Mouse (Mus musculus): ENCODE measurements around the gene Map2k6. TPM values are rescaled to one million over a fixed set of nuclear protein-coding genes. Genes with fewer than 3 reads are reported as not detected.

Map2k6 gene
- total and polyA plus RNA-seq, 3 experiments, result 0.33 TPM; not detected in 2

DNA sequence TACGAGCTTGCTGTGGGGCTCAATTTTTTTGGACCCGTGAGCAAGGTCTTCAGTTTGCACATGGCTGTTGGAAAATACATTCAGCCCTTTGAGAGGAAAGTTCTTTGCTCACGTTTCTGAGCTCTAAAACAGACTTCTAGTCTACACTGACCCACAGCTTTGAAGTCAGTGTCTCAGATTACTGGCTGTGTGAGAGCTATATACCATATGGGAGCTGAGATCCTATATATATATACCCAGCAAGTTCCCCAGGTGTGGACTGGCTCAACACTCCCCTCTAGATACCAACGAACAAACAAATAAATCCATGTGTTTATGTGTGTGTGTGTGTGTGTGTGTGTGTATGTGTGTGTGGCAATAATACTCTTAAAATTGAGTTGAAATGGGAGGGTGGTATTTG is 83.7 kb downstream of the Map2k6 start:
- ATAC-seq (ENCODE audit: extremely low read depth, insufficient number of reproducible peaks, low FRiP score, poor library complexity, severe bottlenecking) (no peak), DNase-seq (ENCODE audit: low spot score) (no peak)
- no peak for TF ChIP-seq GATA2 (IDR thresholded peaks at IDR 0.05; ENCODE audit: borderline replicate concordance, low read depth, low read length)
- TF ChIP-seq TAL1 (conservative IDR thresholded peaks at IDR 0.05; ENCODE audit: low read depth, low read length), result no peak
- no peak for TF ChIP-seq POLR2AphosphoS5 (IDR thresholded peaks at IDR 0.05; ENCODE audit: insufficient replicate concordance, low read depth, low read length)
- no peak for TF ChIP-seq GATA1 (IDR thresholded peaks at IDR 0.05; ENCODE audit: borderline replicate concordance, low read length)
- TF ChIP-seq CTCF (IDR thresholded peaks at IDR 0.05; ENCODE audit: low read depth, low read length), result no peak
- Histone ChIP-seq H3K9me3 (replicated peaks) (peaks cover 44% of the 10 kb centered on the region), H3K36me3 (replicated peaks) (no peaks in the 10 kb centered on the region), H3K4me3 (ENCODE audit: low read depth, low read length) (no peak overlapping the region), H3K4me1 (ENCODE audit: insufficient read depth, low read depth, low read length) (no peaks in the 10 kb centered on the region), H3K27me3 (ENCODE audit: insufficient read depth, low read length) (no peaks in the 10 kb centered on the region)

- ATAC-seq (ENCODE audit: extremely low read depth, insufficient number of reproducible peaks, low FRiP score, poor library complexity, severe bottlenecking) (no peak), DNase-seq (ENCODE audit: low spot score) (no peak)
- TF ChIP-seq POLR2AphosphoS5 (IDR thresholded peaks at IDR 0.05; ENCODE audit: insufficient replicate concordance, low read depth, low read length), result no peak
- TF ChIP-seq GATA2 (IDR thresholded peaks at IDR 0.05; ENCODE audit: borderline replicate concordance, low read depth, low read length), result no peak
- TF ChIP-seq CTCF (IDR thresholded peaks at IDR 0.05; ENCODE audit: low read depth, low read length), result no peak
- no peak for TF ChIP-seq GATA1 (IDR thresholded peaks at IDR 0.05; ENCODE audit: borderline replicate concordance, low read length)
- no peak for TF ChIP-seq TAL1 (conservative IDR thresholded peaks at IDR 0.05; ENCODE audit: low read depth, low read length)
- peaks cover 44% of the 10 kb centered on the region for H3K9me3 ChIP-seq (replicated peaks)
- no peaks in the 10 kb centered on the region for H3K36me3 ChIP-seq (replicated peaks)
- no peaks in the 10 kb centered on the region for H3K27me3 ChIP-seq (ENCODE audit: insufficient read depth, low read length)
- no peak overlapping the region for H3K4me3 ChIP-seq (ENCODE audit: low read depth, low read length)
- no peaks in the 10 kb centered on the region for H3K4me1 ChIP-seq (ENCODE audit: insufficient read depth, low read depth, low read length)
These were observed 84.2 kb downstream of the Map2k6 start for GRCm38 (mm10) chr11:110483165-110483564.

DNA sequence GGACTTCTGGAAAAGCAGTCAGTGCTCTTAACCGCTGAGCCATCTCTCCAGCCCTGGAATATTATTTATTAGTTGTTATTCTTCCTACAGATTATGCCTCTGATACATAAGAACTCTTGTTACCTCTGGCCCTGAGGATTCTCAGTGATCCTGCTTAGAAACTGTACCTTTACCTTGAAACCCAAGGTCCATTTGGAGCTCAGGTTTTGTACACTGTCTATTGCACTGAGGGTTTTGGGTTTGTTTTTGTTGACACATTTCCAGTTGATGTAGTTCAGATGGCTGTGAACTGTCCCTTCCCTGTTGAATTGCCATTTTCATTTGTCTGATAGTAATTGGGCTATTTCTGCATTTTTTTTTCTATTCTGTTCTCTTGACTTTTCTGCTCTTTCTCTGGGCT is 85.5 kb downstream of the Map2k6 start:
- no peaks in the 10 kb centered on the region for H3K36me3 ChIP-seq (replicated peaks)
- H3K4me3 ChIP-seq (ENCODE audit: low read depth, low read length), result no peak overlapping the region
- DNase-seq (ENCODE audit: low spot score), result no peak
- no peak for ATAC-seq (ENCODE audit: extremely low read depth, insufficient number of reproducible peaks, low FRiP score, poor library complexity, severe bottlenecking)
- peaks cover 43% of the 10 kb centered on the region for H3K9me3 ChIP-seq (replicated peaks)
- H3K27me3 ChIP-seq (ENCODE audit: insufficient read depth, low read length), result no peaks in the 10 kb centered on the region
- TF ChIP-seq GATA2 (IDR thresholded peaks at IDR 0.05; ENCODE audit: borderline replicate concordance, low read depth, low read length) (no peak), POLR2AphosphoS5 (IDR thresholded peaks at IDR 0.05; ENCODE audit: insufficient replicate concordance, low read depth, low read length) (no peak), TAL1 (conservative IDR thresholded peaks at IDR 0.05; ENCODE audit: low read depth, low read length) (no peak), CTCF (IDR thresholded peaks at IDR 0.05; ENCODE audit: low read depth, low read length) (no peak), GATA1 (IDR thresholded peaks at IDR 0.05; ENCODE audit: borderline replicate concordance, low read length) (no peak)
- H3K4me1 ChIP-seq (ENCODE audit: insufficient read depth, low read depth, low read length), result no peaks in the 10 kb centered on the region

DNA sequence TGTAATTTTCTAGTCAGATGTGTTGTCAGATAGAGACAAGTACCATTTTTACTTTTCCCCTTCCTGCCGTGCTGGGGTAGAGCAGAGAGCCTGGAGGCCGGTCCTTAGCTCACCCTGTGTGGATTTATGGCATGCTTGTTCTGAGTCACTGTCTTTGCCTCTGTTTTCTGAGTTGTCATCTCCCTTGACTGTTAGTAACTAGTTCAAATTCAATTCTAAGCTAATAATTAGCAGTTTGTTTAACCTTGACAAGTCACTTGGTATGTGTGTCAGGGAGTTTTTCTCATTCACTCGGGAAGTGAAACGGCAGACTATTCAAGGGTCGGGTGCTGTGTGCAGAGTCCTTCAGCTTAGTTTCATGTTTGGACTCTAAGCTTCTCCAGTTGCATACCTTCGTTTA is 86.2 kb downstream of the Map2k6 start:
- H3K9me3 ChIP-seq (replicated peaks), result peaks cover 45% of the 10 kb centered on the region
- no peaks in the 10 kb centered on the region for H3K27me3 ChIP-seq (ENCODE audit: insufficient read depth, low read length)
- no peak overlapping the region for H3K4me3 ChIP-seq (ENCODE audit: low read depth, low read length)
- ATAC-seq (ENCODE audit: extremely low read depth, insufficient number of reproducible peaks, low FRiP score, poor library complexity, severe bottlenecking) (no peak), DNase-seq (ENCODE audit: low spot score) (no peak)
- no peak for TF ChIP-seq POLR2AphosphoS5 (IDR thresholded peaks at IDR 0.05; ENCODE audit: insufficient replicate concordance, low read depth, low read length)
- no peak for TF ChIP-seq TAL1 (conservative IDR thresholded peaks at IDR 0.05; ENCODE audit: low read depth, low read length)
- TF ChIP-seq GATA1 (IDR thresholded peaks at IDR 0.05; ENCODE audit: borderline replicate concordance, low read length), result no peak
- no peak for TF ChIP-seq GATA2 (IDR thresholded peaks at IDR 0.05; ENCODE audit: borderline replicate concordance, low read depth, low read length)
- H3K36me3 ChIP-seq (replicated peaks), result no peaks in the 10 kb centered on the region
- H3K4me1 ChIP-seq (ENCODE audit: insufficient read depth, low read depth, low read length), result no peaks in the 10 kb centered on the region

GRCm38 (mm10) chr11:110487796-110488195 is 88.9 kb downstream of the Map2k6 start:
- no peak for DNase-seq (ENCODE audit: low spot score)
- Histone ChIP-seq H3K27me3 (ENCODE audit: insufficient read depth, low read length) (no peaks in the 10 kb centered on the region), H3K4me3 (ENCODE audit: low read depth, low read length) (no peak overlapping the region), H3K9me3 (replicated peaks) (peaks cover 43% of the 10 kb centered on the region), H3K36me3 (replicated peaks) (no peaks in the 10 kb centered on the region), H3K4me1 (ENCODE audit: insufficient read depth, low read depth, low read length) (no peaks in the 10 kb centered on the region)
- no peak for ATAC-seq (ENCODE audit: extremely low read depth, insufficient number of reproducible peaks, low FRiP score, poor library complexity, severe bottlenecking)
- TF ChIP-seq TAL1 (conservative IDR thresholded peaks at IDR 0.05; ENCODE audit: low read depth, low read length) (no peak), GATA2 (IDR thresholded peaks at IDR 0.05; ENCODE audit: borderline replicate concordance, low read depth, low read length) (no peak)

DNA sequence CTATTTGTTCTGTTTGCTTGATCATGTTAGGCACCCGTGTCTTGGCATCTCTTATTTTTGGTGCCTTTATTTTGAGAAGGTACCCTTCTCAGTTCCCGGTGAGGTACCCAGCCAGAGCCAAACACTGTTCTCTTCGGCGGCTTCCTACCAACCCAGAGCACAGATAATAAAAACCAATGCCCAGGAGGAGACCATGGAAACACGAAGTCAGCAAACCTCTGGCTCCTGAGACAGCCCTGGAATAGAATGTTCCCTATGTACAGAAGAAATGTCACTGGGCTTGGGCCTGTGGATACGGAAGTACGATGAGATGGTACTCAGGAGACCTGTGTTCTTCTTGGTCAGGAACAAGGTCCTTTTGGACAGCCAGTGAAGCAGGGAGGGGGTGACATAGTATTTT is 89.4 kb downstream of the Map2k6 start:
- H3K4me1 ChIP-seq (ENCODE audit: insufficient read depth, low read depth, low read length), result no peaks in the 10 kb centered on the region
- ATAC-seq (ENCODE audit: extremely low read depth, insufficient number of reproducible peaks, low FRiP score, poor library complexity, severe bottlenecking), result no peak
- no peaks in the 10 kb centered on the region for H3K27me3 ChIP-seq (ENCODE audit: insufficient read depth, low read length)
- DNase-seq (ENCODE audit: low spot score), result no peak
- no peak for TF ChIP-seq TAL1 (conservative IDR thresholded peaks at IDR 0.05; ENCODE audit: low read depth, low read length)
- no peak for TF ChIP-seq POLR2AphosphoS5 (IDR thresholded peaks at IDR 0.05; ENCODE audit: insufficient replicate concordance, low read depth, low read length)
- no peak for TF ChIP-seq CTCF (IDR thresholded peaks at IDR 0.05; ENCODE audit: low read depth, low read length)
- no peak for TF ChIP-seq GATA2 (IDR thresholded peaks at IDR 0.05; ENCODE audit: borderline replicate concordance, low read depth, low read length)
- no peak for TF ChIP-seq GATA1 (IDR thresholded peaks at IDR 0.05; ENCODE audit: borderline replicate concordance, low read length)
- peaks cover 38% of the 10 kb centered on the region for H3K9me3 ChIP-seq (replicated peaks)
- H3K4me3 ChIP-seq (ENCODE audit: low read depth, low read length), result no peak overlapping the region
- no peaks in the 10 kb centered on the region for H3K36me3 ChIP-seq (replicated peaks)
